Mouse (Mus musculus) midbrain, embryonic 10.5 days (tissue): ENCODE measurements around the gene Slc6a11. TPM values are rescaled to one million over a fixed set of nuclear protein-coding genes. Genes with fewer than 3 reads are reported as not detected.

Source experiments
- DNase-seq: peaks from one replicate; pipeline ENCODE4 v3.0.0-alpha.2; 2017; ENCODE audit warnings: low spot score
- H3K27ac ChIP-seq: fragments of 300-500 bp; sonication (generic); replicated peaks from 2 replicates; pipeline ENCODE4 v1.5.1; 2016; ENCODE audit warnings: mild to moderate bottlenecking
- H3K27me3 ChIP-seq: fragments of 300-500 bp; sonication (generic); 2 replicates; pipeline ENCODE4 v1.6.1; 2016; ENCODE audit warnings: low read depth, mild to moderate bottlenecking; ENCODE audit not compliant: poor library complexity, severe bottlenecking
- H3K36me3 ChIP-seq: fragments of 300-500 bp; sonication (generic); 2 replicates; pipeline ENCODE4 v1.6.1; 2016; ENCODE audit warnings: mild to moderate bottlenecking, moderate library complexity
- H3K4me1 ChIP-seq: fragments of 300-500 bp; sonication (generic); 2 replicates; pipeline ENCODE4 v1.6.1; 2016
- H3K4me3 ChIP-seq: fragments of 300-500 bp; sonication (generic); 2 replicates; pipeline ENCODE4 v1.5.1; 2016; ENCODE audit warnings: mild to moderate bottlenecking, moderate library complexity
- H3K9me3 ChIP-seq: fragments of 300-500 bp; sonication (generic); replicated peaks from 2 replicates; pipeline ENCODE4 v1.6.1; 2016; ENCODE audit warnings: mild to moderate bottlenecking
- WGBS: fragments of 180-500 bp; shearing (Covaris S2); methylation state at CpG from one replicate; pipeline ENCODE4 v1.1.7; 2016; 5-methylcytosine and 5-hydroxymethylcytosine counted together
- polyA plus RNA-seq: library from polyadenylated mRNA; unstranded; fragments of >200 nt; fragmentation: Nextera tagmentation; extraction: Ambion mirVana; gene quantifications from 2 replicates; pipeline ENCODE4 v1.2.1, GENCODE M21; 2016

Slc6a11 gene
- 0.59 and 0.65 TPM in 2 replicates for polyA plus RNA-seq

GRCm38 (mm10) chr6:114131122-114131872, at the start of gene Slc6a11:
Gene Slc6a11 (plus strand): TSS chr6:114131241.
- DNase-seq = peak; percentile 34
- Histone ChIP-seq H3K27ac (peak within 1 kb of the TSS; percentile 80), H3K9me3 (no peaks in the 10 kb centered on the region), H3K27me3 (peaks cover 83% of the 10 kb centered on the region), H3K36me3 (no peaks in the 10 kb centered on the region), H3K4me3 (peak within 1 kb of the TSS; percentile 67), H3K4me1 (peaks cover 11% of the 10 kb centered on the region)
- WGBS = 4% methylated on average over 76 of the region's 76 CpGs

GRCm38 (mm10) chr6:114087106-114087505, 43.9 kb upstream of the Slc6a11 start:
- WGBS = 29% methylated on average over 7 of the region's 7 CpGs
- Histone ChIP-seq H3K27me3 (peaks cover 36% of the 10 kb centered on the region), H3K36me3 (no peaks in the 10 kb centered on the region), H3K4me3 (no peak overlapping the region), H3K4me1 (peaks cover 4% of the 10 kb centered on the region), H3K27ac (no peak overlapping the region), H3K9me3 (no peaks in the 10 kb centered on the region)
- DNase-seq = peak; percentile 53

GRCm38 (mm10) chr6:114089626-114090025, 41.4 kb upstream of the Slc6a11 start:
- Histone ChIP-seq H3K27me3 (peaks cover 57% of the 10 kb centered on the region), H3K9me3 (no peaks in the 10 kb centered on the region), H3K36me3 (no peaks in the 10 kb centered on the region), H3K27ac (no peak overlapping the region), H3K4me1 (peaks cover 21% of the 10 kb centered on the region), H3K4me3 (no peak overlapping the region)
- peak; percentile 70 for DNase-seq
- 18% methylated on average over 5 of the region's 5 CpGs for WGBS

DNA sequence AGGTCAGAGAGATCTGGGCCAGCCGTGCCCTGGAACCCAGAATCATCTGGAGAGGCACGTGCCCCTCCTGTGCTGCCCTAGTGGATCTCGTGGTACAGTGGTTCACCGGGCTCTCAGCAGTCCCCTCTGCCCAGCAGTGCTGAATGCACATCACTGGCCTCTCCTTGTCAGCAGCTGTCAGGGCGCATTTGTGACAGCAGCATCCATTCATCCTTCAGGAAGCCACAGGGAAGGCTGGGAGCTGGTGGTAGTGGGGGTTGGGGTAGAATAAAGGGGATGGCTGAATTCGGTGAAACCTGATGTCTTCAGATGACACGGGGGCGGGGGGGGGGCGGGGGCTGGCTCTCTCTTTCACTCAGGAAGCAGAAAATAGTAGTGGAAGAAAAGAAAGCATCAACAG, 38.8 kb upstream of the Slc6a11 start:
- Histone ChIP-seq H3K36me3 (no peaks in the 10 kb centered on the region), H3K4me3 (no peak overlapping the region), H3K4me1 (peaks cover 24% of the 10 kb centered on the region), H3K27ac (no peak overlapping the region), H3K27me3 (peaks cover 67% of the 10 kb centered on the region), H3K9me3 (no peaks in the 10 kb centered on the region)
- WGBS = 47% methylated on average over 9 of the region's 9 CpGs
- DNase-seq = no peak

- Histone ChIP-seq H3K4me3 (no peak overlapping the region), H3K27me3 (peaks cover 51% of the 10 kb centered on the region), H3K27ac (peak overlapping the region; percentile 63; the same call in 1 of the 2 replicates), H3K36me3 (no peaks in the 10 kb centered on the region), H3K4me1 (peaks cover 24% of the 10 kb centered on the region), H3K9me3 (no peaks in the 10 kb centered on the region)
- DNase-seq = peak; percentile 27
- 66% methylated on average over 16 of the region's 16 CpGs for WGBS
Measured at GRCm38 (mm10) chr6:114094251-114094650, 36.8 kb upstream of the Slc6a11 start.

DNA sequence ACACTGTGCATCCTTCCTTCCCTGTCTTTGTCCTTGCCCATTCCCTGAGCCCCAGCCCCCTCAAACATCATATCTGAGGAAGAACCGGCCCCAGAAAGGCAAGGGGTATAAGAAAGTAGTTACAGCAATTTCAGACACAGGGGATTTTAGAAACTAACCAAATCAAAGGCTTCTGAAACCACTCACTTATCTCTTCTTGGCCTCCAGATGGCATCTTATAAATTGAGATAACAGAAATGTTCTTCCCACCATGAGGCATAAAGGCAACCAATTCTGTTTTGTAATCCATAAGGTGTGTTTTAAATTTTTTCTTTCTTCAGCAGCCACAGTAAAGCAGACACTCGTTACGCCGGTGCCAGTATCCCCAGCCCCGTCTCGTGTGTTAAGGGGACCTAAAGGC, 34.5 kb upstream of the Slc6a11 start:
- Histone ChIP-seq H3K9me3 (no peaks in the 10 kb centered on the region), H3K4me1 (peaks cover 24% of the 10 kb centered on the region), H3K4me3 (no peak overlapping the region), H3K36me3 (no peaks in the 10 kb centered on the region), H3K27ac (no peak overlapping the region), H3K27me3 (peaks cover 36% of the 10 kb centered on the region)
- 81% methylated on average over 6 of the region's 6 CpGs for WGBS
- no peak for DNase-seq

DNA sequence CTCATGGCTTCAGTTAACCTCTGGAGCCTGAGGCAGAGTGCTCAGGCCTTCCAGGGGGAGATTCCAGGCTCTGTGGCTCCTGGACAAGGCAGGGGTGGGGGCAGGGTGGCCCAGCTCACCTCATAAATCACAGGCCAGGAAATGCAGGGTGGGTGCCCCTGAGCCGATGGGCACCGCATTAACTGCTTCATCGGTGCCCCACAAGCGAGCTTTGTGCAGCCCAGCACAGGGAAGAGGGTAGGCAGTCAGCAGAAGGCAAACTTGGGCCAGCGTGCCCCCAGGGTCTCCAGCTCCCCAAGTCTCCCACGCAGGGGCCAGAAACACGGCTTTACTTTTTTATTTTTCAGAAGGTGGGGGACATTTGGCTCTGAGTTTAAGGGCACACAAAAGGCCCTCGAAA, 29.1 kb upstream of the Slc6a11 start:
- 0 out of 2 replicates have a peak overlapping the region, but pooled peaks have one; percentile 28 for H3K27ac ChIP-seq
- no peaks in the 10 kb centered on the region; the same call in 1 of the 2 replicates for H3K27me3 ChIP-seq
- H3K4me3 ChIP-seq = no peak overlapping the region
- peaks cover 5% of the 10 kb centered on the region; the same call in 1 of the 2 replicates for H3K4me1 ChIP-seq
- no peaks in the 10 kb centered on the region for H3K9me3 ChIP-seq
- DNase-seq = no peak
- WGBS = 91% methylated on average over 8 of the region's 8 CpGs
- no peaks in the 10 kb centered on the region for H3K36me3 ChIP-seq

GRCm38 (mm10) chr6:114119507-114119906, 11.5 kb upstream of the Slc6a11 start:
- 64% methylated on average over 5 of the region's 5 CpGs for WGBS

GRCm38 (mm10) chr6:114125530-114125929, 5.5 kb upstream of the Slc6a11 start:
- 69% methylated on average over 5 of the region's 5 CpGs for WGBS
- H3K27ac ChIP-seq = no peak overlapping the region
- no peaks in the 10 kb centered on the region for H3K9me3 ChIP-seq
- no peaks in the 10 kb centered on the region for H3K36me3 ChIP-seq
- H3K27me3 ChIP-seq = peaks cover 40% of the 10 kb centered on the region
- DNase-seq = no peak
- no peak overlapping the region for H3K4me3 ChIP-seq
- H3K4me1 ChIP-seq = no peaks in the 10 kb centered on the region

More at GRCm38 (mm10) chr6:114119507-114119906, 11.5 kb upstream of the Slc6a11 start:
- H3K27me3 ChIP-seq = no peaks in the 10 kb centered on the region; the same call in 1 of the 2 replicates
- H3K4me3 ChIP-seq = no peak overlapping the region
- no peak overlapping the region for H3K27ac ChIP-seq
- no peak for DNase-seq
- no peaks in the 10 kb centered on the region for H3K9me3 ChIP-seq
- no peaks in the 10 kb centered on the region for H3K4me1 ChIP-seq
- no peaks in the 10 kb centered on the region for H3K36me3 ChIP-seq

DNA sequence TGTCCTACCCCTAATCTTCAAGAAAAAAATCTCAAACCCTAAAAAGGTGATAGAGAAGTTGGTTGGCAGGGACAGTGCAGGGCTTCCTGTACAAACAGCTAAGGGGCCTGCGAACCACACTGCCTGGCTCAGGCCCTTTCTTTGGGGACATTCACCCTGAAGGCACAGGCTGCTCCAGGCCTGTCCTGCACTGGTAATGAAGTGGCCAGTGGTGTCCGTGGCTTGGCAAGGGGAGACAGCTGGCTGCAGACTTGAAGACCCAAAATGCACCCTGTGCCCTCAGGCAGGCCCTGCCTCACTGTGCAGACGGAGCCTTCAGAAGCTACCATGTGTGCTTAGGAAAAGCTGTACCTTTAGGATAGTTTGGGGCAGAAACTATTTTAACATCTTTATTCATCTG, 1.4 kb downstream of the Slc6a11 start:
- H3K4me1 ChIP-seq = peaks cover 11% of the 10 kb centered on the region
- 79% methylated on average over 3 of the region's 3 CpGs for WGBS
- H3K27me3 ChIP-seq = peaks cover 78% of the 10 kb centered on the region
- no peak for DNase-seq
- no peaks in the 10 kb centered on the region for H3K36me3 ChIP-seq
- no peaks in the 10 kb centered on the region for H3K9me3 ChIP-seq
- no peak overlapping the region for H3K4me3 ChIP-seq
- no peak overlapping the region for H3K27ac ChIP-seq

GRCm38 (mm10) chr6:114132916-114133315, 1.9 kb downstream of the Slc6a11 start:
- H3K27me3 ChIP-seq = peaks cover 74% of the 10 kb centered on the region
- no peak overlapping the region for H3K27ac ChIP-seq
- H3K4me1 ChIP-seq = peaks cover 11% of the 10 kb centered on the region
- no peaks in the 10 kb centered on the region for H3K9me3 ChIP-seq
- H3K36me3 ChIP-seq = no peaks in the 10 kb centered on the region
- no peak overlapping the region for H3K4me3 ChIP-seq
- whole genome bisulfite sequencing = 86% methylated on average over 8 of the region's 8 CpGs
- DNase-seq = no peak

GRCm38 (mm10) chr6:114138970-114139369, 7.9 kb downstream of the Slc6a11 start:
- Histone ChIP-seq H3K27ac (no peak overlapping the region), H3K4me3 (no peak overlapping the region), H3K36me3 (no peaks in the 10 kb centered on the region), H3K4me1 (peaks cover 11% of the 10 kb centered on the region), H3K9me3 (peaks cover 7% of the 10 kb centered on the region; the same call in 1 of the 2 replicates), H3K27me3 (peaks cover 30% of the 10 kb centered on the region)
- DNase-seq = no peak
- WGBS = 91% methylated on average over 8 of the region's 8 CpGs

GRCm38 (mm10) chr6:114141481-114141880, 10.4 kb downstream of the Slc6a11 start:
- WGBS = 82% methylated on average over 3 of the region's 3 CpGs
- H3K4me1 ChIP-seq = peaks cover 19% of the 10 kb centered on the region
- peaks cover 7% of the 10 kb centered on the region; the same call in 1 of the 2 replicates for H3K9me3 ChIP-seq
- no peak overlapping the region for H3K27ac ChIP-seq
- H3K4me3 ChIP-seq = no peak overlapping the region
- peaks cover 40% of the 10 kb centered on the region for H3K27me3 ChIP-seq
- no peak for DNase-seq
- H3K36me3 ChIP-seq = no peaks in the 10 kb centered on the region
